Mouse (Mus musculus) gastrocnemius, postnatal 36 days (tissue): ENCODE measurements around the gene Pold2. TPM values are rescaled to one million over a fixed set of nuclear protein-coding genes. Genes with fewer than 3 reads are reported as not detected.

Experiments used
- DNase-seq, 2 experiments: peaks; one replicate each; pipeline ENCODE4 v3.0.0; 2022
- intact Hi-C: fragments of 180-260 bp; cut with DNase I; formaldehyde crosslinking; loops from one replicate; pipeline ENCODE4 v1.15.1; 2025
- total RNA-seq, 2 experiments: library from RNA; stranded (reverse); gene quantifications; 2 replicates each; pipeline ENCODE4 v1.2.3; 2021

Pold2 gene
- total RNA-seq, 2 experiments from 2014 or later = 34.5 to 37.1 TPM

DNA sequence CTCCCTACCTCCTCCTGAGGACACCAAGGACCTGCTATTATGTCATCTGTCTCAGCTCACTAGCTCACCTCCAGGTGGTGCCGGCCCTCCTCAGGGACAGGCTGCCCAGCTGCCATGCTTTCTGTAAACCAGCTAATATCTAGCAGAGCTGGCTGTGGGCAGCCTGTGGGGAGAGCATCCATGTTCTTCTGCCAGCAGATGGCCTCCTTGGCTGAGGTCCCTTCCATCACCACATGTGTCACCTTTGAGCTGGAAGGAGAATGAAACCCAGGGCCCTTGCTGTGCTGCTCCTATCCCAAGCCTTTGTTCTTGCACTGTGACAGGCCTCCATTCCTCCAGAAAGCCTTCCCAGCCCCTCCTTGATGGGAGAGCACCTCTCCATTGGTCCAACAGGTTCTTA is 42.0 kb downstream of the Pold2 start:
- DNase-seq = no peak
- intact Hi-C loops = loop anchor here (2.0 to 5.0 kb wide), 3 partner anchors 35 to 51 kb away; partner anchors contain the start of gene Pold2

DNA sequence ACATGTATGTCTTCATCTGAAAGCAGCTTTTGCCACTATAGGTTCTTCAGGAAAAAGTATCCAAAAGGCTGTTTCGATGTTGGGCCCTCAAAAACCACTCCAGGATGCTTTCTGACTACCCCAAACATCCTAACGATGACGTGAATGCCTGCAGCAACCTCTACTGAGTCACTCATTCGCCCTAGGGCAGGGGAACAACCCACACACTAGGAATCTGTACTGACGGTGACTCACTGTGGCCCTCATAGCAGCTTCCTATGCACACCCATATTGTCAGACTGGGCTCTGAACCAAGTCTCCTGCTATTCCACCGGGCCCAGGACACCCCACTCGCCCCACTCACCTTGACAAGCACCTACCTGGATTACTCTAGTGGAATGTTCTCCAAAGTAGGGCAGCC is 43.0 kb downstream of the Pold2 start:
- intact Hi-C loops = loop anchor here (5.0 kb wide), 1 partner anchor 42 kb away; the partner anchor contains the start of gene Pold2
- DNase-seq = no peak

DNA sequence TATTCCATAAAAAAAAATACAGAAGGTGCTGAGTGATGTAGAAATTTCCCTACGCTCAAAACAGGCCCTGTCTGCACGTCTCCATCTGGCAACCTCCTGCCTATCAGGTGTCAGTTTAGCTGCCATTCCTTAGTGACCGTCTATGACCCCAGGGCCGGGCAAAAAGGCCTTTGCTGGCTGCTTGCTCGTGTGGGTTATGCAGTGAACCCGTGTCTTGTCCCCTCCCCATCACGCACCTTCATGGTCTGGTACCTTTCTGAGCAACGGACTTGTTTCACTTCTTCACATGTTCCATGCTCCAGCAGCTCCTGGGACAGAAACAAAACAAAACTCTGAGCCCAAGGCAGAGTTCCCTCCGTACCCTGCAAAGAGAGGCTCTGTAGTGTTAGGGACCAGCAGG is 43.6 kb downstream of the Pold2 start:
- no peak for DNase-seq
- intact Hi-C loops = no loop called here

DNA sequence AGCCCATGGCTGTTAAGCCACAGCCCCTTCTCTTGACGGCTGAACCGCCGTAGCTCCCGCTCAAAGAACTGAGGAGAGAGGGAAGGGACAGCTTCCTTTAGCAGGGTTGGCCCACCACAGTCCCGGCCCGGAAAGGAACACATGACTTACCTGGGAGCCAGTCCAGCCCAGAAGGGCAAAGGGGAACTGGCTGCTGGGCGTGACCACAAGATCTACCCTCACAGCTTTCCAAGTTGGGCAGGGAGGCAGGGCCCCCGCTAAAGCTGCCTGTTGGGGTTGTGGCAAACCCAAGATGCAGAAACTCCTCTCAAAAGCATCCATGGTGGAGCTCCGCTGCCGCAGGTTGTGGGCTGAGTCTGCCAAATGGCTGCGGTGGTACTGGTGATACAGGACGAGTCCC is 48.8 kb downstream of the Pold2 start:
- no peak for DNase-seq
- intact Hi-C loops = loop anchor here (2.0 kb wide), 1 partner anchor 23 kb away; no protein-coding TSS in a partner anchor

DNA sequence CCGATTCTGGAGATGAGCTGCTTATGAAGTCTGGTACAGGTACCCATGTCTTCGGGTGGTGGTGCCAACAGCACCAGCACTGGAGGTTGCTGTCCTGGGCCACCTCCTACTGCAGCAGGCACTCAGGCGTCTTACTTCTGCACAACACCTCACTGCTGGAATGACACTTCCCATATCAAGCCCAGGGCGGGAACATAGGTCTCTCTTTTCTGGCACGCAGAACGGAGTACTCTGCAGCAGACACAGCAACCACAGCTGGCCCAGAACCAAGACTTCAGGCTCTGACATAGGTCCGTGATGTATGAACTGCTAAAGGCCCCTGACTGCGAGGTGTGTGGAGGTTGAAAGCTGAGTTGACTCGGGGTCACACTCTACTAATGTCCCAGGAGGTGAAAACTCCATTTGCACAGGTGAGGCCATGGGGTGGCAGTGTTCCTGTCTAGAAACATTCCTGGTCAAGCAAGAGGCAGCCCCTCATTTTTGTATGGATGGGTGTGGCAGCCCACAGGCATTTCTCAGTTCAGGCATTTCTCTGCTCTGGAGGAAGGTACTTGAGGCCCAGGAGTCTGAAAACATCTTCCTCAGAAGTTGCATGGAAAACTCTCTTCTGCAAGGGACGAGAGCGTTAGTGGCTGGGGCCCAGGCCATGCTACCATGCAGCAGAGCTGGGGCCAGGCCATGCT is 49.4 kb downstream of the Pold2 start:
- DNase-seq = no peak
- intact Hi-C loops = loop anchor here (2.0 kb wide), 1 partner anchor 22 kb away; no protein-coding TSS in a partner anchor

DNA sequence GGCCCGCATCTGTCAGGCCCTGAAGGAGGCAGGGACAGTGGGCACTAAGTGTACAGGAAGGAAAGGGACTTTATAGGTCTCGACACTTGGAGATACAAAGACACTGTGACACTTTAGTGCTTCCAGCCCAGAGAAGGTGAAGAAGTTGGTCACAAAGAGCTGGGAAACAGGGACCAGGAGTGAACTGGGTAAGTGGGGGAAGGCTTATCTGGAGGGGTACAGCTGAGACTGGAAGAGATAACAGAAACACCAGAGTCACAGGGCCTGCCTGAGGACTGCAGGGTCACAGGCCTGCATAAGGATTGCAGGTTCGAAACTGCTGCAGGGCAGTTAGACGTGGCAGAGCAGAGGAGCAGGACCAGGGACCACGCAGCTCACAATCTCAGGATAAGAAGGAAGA is 50.2 kb downstream of the Pold2 start:
- no peak for DNase-seq
- intact Hi-C loops = loop anchor here (2.0 kb wide), 1 partner anchor 21 kb away; no protein-coding TSS in a partner anchor

DNA sequence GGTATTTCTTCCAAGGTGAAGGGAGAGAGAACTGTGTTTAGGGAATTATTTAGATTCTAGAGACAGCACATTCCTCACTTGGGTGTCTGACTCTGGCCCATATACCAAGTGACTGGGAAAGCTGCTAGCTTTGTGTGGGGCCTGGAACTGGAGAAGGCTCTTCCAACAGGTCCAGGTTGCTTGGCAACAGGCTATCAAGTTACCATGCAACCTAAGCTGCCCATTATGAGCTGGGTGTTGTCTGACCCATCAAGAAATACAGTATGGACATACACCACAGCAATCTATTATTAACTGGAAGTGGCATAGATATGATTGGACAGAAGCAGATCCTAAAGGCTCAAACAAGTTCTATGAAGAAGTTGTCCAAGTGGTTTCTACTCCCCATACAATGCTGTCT is 52.7 kb downstream of the Pold2 start:
- intact Hi-C loops = no loop called here
- no peak for DNase-seq

Other genes with a start within 250 kb of the Pold2 start
- gene Mrps24, start 162.6 kb downstream of the Pold2 start, total RNA-seq = 10 to 100 TPM; 87.6 to 97.9 TPM
- gene Urgcp, start 115.9 kb downstream of the Pold2 start, total RNA-seq = 10 to 100 TPM; 39.1 to 40.1 TPM
- 10 to 100 TPM; 10.7 to 11.2 TPM for gene Dbnl, start 89.8 kb downstream of the Pold2 start, total RNA-seq
- 1,000 to 10,000 TPM; 3,227 to 4,326 TPM for gene Pgam2, start 74.6 kb downstream of the Pold2 start, total RNA-seq
- 1 to 10 TPM; 1.9 to 2.3 TPM for gene Polm, start 40.3 kb downstream of the Pold2 start, total RNA-seq
- 10 to 100 TPM; 28.2 to 55.2 TPM for gene Aebp1, start 16.3 kb downstream of the Pold2 start, total RNA-seq
- not detected for gene Myl7, start 20.5 kb upstream of the Pold2 start, total RNA-seq
- 10 to 100 TPM in 1 of 2 experiments, 1 to 10 TPM in 1; 5.1 to 10.1 TPM for gene Gck, start 71.8 kb upstream of the Pold2 start, total RNA-seq
- gene Ykt6, start 77.4 kb upstream of the Pold2 start, total RNA-seq = 10 to 100 TPM; 36.7 to 38.5 TPM
- gene Camk2b, start 188.1 kb upstream of the Pold2 start, total RNA-seq = 100 to 1,000 TPM in 1 of 2 experiments, 10 to 100 TPM in 1; 95.5 to 115 TPM